Mouse (Mus musculus) gastrocnemius, postnatal 25 days (tissue): Measurements from ENCODE around the gene Ap1b1. TPM values are rescaled to one million over a fixed set of nuclear protein-coding genes. Genes with fewer than 3 reads are reported as not detected.

ENCODE experiments used
- DNase-seq: peaks from one replicate; pipeline ENCODE4 v3.0.0; 2022
- long read RNA-seq, 2 experiments: library from polyadenylated mRNA; stranded (forward); transcript quantifications; one replicate each; pipeline ENCODE4 v2.0.0; 2021
- total RNA-seq, 2 experiments: library from RNA; stranded (reverse); gene quantifications; 1 replicate in 1 of 2; 2 replicates in 1 of 2; pipeline ENCODE4 v1.2.3; 2021

Gene Ap1b1
- 10 to 100 TPM; 31.0 to 36.4 TPM for total RNA-seq
- long read RNA-seq, experiment 1, full-length matches to known transcripts: 5 of 15 reads
- long read RNA-seq, experiment 1, partial matches to known transcripts: 9 of 15 reads
- long read RNA-seq, experiment 1, other reads (novel, unspliced or antisense): 1 of 15 reads
- long read RNA-seq, experiment 2, full-length matches to known transcripts: 7 of 28 reads
- long read RNA-seq, experiment 2, partial matches to known transcripts: 20 of 28 reads
- long read RNA-seq, experiment 2, other reads (novel, unspliced or antisense): 1 of 28 reads

DNA sequence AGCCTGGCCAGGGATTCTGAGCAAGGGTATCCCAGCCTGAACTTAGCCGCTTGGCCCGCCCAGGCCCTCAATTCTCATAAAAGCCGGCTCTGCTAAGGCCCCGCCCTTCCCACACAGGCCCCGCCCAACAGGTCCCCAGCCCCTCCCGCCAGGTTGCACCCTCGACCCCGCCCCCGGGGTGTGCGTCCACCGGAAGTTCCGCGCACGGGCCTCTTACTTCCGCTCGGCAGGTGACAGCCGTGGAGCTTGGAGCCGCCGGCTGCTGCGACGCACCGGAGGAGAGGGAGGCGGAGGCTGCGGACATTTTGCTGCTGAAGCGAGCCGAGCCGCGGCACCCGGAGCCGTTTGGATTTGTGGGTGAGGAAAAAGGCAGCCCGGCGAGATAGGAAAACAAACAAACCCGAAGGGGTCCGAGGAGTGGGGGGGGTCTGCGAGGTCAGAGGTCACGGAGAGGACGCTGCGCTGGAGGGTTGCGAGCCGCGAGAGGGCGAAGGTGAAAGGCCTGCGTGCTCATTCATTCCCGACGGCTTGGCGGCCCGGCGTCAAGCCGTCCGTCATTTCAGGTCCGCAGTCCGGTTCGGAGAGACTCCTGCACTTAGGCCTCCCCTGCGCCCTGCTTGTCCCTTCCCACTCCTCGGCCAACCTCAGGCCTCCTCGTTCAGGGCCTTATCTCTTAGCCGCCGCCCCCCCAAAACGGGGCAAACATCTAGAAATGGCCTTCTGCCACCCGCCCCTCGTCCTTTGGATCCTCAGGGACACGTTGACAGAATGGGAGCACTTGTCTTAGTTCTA lies at the start of gene Ap1b1:
TSS of gene Ap1b1 (plus strand) at position 130 of the 792 bp plus-strand sequence.
- peak; percentile 89 for DNase-seq

DNA sequence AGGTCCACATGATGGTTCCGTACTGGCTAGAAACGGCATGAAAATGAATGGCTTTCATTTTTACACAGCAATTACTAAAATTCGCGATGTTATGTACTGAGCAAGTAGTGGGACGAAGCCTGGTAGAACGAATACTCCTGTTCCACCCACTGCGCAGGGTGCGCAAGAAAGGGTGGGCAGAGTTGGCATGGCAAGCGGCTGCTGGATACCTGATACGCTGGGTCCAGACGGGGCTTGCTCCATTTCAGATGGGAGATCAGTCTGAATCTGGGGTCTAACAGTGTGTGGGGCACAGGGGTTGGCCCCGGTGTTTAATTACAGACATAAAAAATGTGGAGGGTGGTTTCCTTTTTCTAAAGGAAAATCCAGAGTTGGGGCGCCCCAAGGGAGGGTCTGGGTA lies 40.1 kb upstream of the Ap1b1 start:
- DNase-seq: no peak

GRCm38 (mm10) chr11:4946947-4947812 lies 39.4 kb upstream of the Ap1b1 start:
- peak; percentile 39 for DNase-seq

DNA sequence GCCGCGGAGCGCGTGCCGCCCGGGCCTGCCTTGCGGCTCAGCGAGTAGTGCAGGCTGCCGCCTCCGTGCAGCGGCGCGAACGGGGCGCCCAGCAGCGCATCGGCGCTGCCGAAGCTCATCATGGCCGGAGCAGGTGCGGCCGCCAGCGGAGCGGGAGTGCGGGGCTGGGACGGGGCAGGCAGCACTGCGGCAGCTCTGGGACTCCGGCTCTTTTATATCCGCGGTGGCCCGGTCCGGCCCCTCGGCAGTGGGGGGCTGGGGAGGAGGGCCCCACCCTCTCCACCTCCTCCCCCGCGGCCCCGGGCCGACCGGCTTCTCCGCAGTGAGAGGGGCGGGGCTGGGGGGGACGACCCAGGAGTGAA lies 38.8 kb upstream of the Ap1b1 start, which contains the start of gene Nefh:
TSS of gene Nefh (minus strand) at position 252 of the 362 bp plus-strand sequence.
- no peak for DNase-seq

- DNase-seq: no peak
These were observed 37.8 kb upstream of the Ap1b1 start for GRCm38 (mm10) chr11:4948792-4949191.

DNA sequence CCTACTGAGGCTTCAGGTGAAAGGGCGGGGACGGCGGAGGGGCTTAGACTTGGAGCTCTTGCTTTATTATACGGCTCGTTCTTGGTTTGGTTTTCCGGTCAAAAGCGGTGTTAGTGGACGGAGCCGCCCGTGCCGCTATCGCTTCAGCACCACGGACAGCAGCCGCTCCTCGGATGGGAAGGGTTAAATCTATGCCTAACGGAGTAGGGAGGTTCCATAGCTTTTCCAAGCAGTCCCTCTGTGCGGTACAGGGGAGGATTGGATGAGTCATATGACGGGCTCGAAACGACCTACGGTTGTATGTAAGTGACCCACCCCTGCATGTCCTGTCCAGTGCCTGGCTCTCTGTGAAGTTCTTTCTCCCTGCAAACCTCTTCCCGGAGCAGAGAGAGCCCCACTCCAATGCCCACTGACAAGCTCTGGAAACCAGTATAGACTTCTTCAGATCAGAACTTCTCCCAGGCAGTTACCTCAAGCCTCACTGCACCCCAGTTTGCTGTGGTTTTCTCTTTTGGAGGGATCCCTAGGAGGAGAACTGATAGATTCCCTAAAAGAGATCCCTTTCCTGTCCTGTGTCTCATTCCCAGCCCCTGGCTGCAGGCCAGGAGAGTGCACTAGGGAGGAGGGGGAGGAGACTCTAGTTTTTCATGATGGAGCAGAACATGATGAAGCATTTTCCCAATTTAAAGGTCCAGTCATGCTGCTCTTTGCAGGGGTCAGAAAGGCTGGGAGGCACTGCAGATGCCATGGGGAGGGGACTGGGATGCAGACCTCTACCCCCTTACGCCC lies 37.2 kb upstream of the Ap1b1 start:
- no peak for DNase-seq

DNA sequence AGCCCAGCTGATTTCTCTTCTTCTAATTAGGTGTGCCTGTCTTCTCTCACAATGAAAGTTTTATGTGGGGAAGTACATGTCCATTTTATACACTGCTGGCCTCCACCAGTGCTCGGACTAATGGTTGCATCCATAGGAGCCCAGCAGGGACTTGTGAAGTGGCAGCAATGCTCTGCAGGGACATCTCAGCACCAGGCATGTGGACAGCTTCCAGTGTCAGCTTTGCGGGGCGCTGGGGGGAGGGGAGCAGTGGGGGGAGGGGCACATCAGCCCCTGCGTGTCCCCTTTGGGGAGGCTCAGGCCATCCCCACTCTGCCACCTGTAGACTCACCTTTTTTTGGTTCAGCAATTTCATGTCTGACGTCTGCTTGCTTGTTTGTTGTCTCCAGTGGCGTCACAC lies 33.2 kb upstream of the Ap1b1 start:
- no peak for DNase-seq

DNA sequence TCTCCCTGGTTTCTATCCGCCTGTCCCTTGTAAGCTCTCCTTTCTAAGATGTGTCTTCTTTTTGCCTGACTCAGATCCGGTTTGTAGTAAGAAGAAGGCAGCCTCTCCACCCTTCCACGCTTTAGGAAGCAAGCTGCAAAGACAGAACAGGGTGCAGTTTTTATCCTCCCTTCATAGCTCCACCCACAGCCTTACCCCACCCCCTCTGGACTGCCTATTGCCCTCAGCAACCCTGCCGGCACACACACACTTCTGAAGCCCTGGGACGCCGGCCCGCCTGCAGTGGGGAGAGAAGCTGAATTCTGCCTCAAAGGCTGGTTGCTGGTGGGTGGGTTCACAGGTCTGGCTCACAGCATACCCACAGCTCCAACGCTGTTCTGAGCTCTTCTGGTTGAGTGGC lies 32.7 kb upstream of the Ap1b1 start:
- DNase-seq: no peak

GRCm38 (mm10) chr11:4963099-4963808 lies 23.4 kb upstream of the Ap1b1 start:
- no peak for DNase-seq

DNA sequence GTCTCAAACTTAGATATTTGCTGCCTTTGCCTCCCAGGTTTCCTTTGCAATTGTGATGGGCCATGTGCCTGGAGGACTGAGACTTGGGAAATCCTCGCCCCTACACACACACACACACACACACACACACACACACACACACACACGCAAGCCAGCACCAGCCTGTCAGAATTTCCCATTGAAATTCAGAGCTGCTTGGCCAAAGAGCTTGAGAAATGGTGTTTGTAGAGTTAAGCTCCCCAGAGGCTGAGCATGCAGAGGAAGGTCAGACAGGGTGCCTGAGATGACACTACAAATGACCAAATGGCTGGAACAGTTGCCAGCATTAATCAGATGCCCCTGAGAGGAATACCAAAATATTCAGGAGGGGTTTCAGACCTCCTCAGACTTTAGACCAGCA lies 20.3 kb upstream of the Ap1b1 start:
- no peak for DNase-seq

DNA sequence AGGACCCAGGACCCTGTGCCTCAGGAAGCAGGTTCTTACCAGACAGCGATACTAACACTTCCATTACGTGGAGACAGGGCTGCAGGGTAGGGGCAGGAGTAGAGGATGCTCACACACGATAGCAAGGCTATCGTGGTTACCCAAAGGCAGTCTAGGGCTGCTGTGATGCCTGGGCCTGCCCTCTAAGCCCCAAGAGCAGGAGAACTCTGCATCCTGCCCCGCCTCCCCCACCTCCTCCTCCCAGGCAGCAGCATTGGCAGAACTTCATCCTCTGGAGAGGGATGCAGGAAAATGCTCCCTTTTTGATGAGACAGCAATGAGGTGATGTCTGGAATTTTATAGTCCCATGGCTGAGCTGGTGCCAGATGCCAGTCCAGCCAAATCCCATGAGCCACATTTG lies 19.7 kb upstream of the Ap1b1 start:
- no peak for DNase-seq

DNA sequence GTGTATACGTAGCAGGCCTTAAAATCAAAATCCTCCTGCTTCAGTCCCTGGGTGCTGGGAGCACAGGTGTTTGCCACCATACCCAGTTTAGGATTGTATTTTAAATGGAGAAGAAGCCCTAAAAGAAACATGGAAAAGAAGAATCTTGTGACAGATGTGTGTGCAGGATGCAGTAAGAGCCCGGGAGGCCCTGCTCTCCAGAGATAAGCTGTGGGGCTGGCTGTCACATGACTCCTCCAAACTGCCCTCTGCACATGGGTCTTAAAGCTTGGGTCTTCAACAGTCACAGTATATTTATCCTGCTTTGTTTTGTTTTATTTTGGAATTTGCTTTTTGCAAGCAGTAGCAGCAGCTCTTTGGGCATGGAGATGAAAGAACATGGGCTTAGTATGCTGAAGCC lies 19.1 kb upstream of the Ap1b1 start:
- DNase-seq: no peak

DNA sequence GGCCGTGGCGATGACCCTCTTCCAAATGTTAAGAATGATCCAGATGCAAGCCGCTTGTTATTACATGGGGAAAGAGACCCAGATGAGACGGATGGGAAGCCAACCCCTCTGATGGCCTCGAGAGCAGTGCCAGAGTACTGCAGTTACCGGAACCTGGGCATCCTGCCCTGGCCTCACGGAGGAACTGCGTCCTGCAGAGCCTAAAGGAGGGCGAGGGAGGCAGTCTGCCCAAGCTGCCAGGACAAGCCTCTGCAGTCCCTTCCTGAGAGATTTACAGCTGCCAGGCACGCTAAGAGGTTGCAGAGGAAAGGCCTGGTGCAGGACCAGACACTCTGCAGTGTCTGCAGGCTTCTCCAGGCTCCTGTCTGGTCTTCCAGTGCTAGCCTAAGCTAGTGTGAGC lies 18.2 kb upstream of the Ap1b1 start:
- DNase-seq: peak; percentile 52

GRCm38 (mm10) chr11:4972967-4973870 lies 13.4 kb upstream of the Ap1b1 start:
- DNase-seq: no peak

- DNase-seq: no peak
These were observed 12.8 kb upstream of the Ap1b1 start for GRCm38 (mm10) chr11:4973871-4974256.

DNA sequence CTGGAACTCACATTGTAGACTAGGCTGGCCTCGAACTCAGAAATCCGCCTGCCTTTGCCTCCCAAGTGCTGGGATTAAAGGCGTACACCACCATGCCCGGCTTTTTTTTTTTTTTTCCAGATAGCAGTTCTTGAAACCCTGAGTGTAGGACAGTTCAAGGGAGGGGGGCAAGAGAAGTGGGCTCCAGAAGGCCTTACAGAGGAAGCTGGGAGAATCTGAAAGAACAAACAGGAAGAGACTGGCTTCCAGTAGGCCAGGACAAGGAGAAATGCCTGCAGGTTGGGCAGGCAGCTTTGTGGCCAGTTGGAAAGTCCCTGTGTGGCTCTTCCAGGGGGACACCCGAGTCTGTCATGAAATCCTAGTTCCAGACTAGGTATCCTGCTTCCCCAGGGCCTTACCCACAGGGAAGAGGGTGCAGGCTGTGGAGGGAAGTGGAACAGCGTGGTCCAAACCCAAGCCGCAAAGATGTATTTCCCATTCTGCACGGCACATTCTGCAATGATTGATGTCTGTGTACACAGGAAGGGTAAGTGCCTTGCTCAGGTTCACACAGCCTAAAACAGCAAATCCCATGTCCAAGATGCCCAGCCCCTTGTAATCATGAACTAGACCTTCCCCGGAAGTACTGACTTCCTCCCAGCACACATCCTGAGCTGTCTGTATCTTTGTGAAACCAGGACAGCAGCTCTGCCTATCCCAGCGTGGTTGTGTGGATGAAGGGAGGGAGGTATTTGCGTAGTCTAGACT lies 12.1 kb upstream of the Ap1b1 start:
- DNase-seq: no peak

GRCm38 (mm10) chr11:4975623-4976022 lies 11.0 kb upstream of the Ap1b1 start:
- DNase-seq: no peak

- no peak for DNase-seq
These were observed 3.6 kb upstream of the Ap1b1 start for GRCm38 (mm10) chr11:4983010-4983409.

DNA sequence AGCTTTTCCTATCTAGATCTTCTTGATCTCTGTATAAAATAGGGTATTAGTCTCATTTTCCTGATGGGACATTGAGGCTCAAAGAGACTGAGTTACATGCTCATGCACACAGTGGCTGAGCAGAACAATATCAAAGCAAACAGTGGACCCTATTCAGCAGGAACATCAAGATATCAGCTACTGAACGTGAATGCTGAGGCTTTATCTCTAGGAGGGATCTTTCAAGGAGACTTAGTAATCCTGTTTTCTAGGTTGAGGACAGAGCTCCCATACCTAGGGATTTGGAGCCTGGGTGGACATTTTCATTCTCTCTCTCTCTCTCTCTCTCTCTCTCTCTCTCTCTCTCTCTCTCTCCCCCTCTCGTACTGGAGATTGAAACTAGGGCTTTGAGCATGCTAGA lies 3.1 kb upstream of the Ap1b1 start:
- DNase-seq: no peak
